19 mouse cellular contexts compared by ENCODE assay signal in genomic region chr10:66816776-66817175, GRCm38 (mm10).
"Had no signal": no experiment of that assay in that cellular context is flagged by ENCODE, and none has a peak within 500 bp of the region (broad histone marks: within the 10 kb centered on the region; RNA-seq: fewer than 3 reads in every experiment).

No protein-coding gene starts in this region.

- H3K9me3 ChIP-seq: lung, embryonic 15.5 days; midbrain, embryonic 13.5 days; midbrain, embryonic 15.5 days; neural tube, embryonic 12.5 days had no signal

- H3K27ac ChIP-seq: lung, embryonic 15.5 days; macrophage; midbrain, embryonic 13.5 days; midbrain, embryonic 15.5 days; neural tube, embryonic 12.5 days had no signal

- H3K27me3 ChIP-seq: midbrain, embryonic 15.5 days; neural tube, embryonic 12.5 days had no signal

- H3K9ac ChIP-seq: lung, embryonic 15.5 days; midbrain, embryonic 13.5 days; midbrain, embryonic 15.5 days; neural tube, embryonic 12.5 days had no signal

- H3K4me3 ChIP-seq: lung, embryonic 15.5 days; megakaryocyte, embryonic 14.5 days; midbrain, embryonic 13.5 days; midbrain, embryonic 15.5 days; neural tube, embryonic 12.5 days had no signal

- H3K36me3 ChIP-seq: lung, embryonic 15.5 days; midbrain, embryonic 13.5 days; midbrain, embryonic 15.5 days; neural tube, embryonic 12.5 days had no signal

- H3K4me1 ChIP-seq: midbrain, embryonic 15.5 days; neural tube, embryonic 12.5 days had no signal

- DNase-seq: lung, adult 2 months; lung, postnatal 14 days; lung, postnatal 36 days; retina, postnatal 1 day; right cerebral cortex, adult 18-20 months; right cerebral cortex, postnatal 25 days; right cerebral cortex, postnatal 4 days; spleen, adult 18-20 months; thymus, adult 18-20 months; thymus, postnatal 14 days; thymus, postnatal 36 days had no signal

- H3K4me2 ChIP-seq: lung, embryonic 15.5 days; midbrain, embryonic 11.5 days; midbrain, embryonic 13.5 days; midbrain, embryonic 15.5 days; neural tube, embryonic 12.5 days had no signal

- ATAC-seq: lung, postnatal 0 days; midbrain, embryonic 13.5 days; midbrain, embryonic 15.5 days had no signal
